ENCODE assay signal across 18 mouse cellular contexts in genomic region chr6:23124823-23125222, GRCm38 (mm10). TPM values are rescaled to one million over a fixed set of nuclear protein-coding genes. Genes with fewer than 3 reads are reported as not detected.
"Had no signal": no experiment of that assay in that cellular context is flagged by ENCODE, and none has a peak within 500 bp of the region (broad histone marks: within the 10 kb centered on the region; RNA-seq: fewer than 3 reads in every experiment).

No protein-coding gene starts in this region.

- H3K4me2 ChIP-seq: liver, embryonic 13.5 days; liver, embryonic 15.5 days; midbrain, embryonic 11.5 days; midbrain, embryonic 13.5 days; midbrain, embryonic 15.5 days; neural tube, embryonic 12.5 days; stomach, embryonic 15.5 days had no signal

- ATAC-seq: liver, postnatal 0 days; midbrain, embryonic 13.5 days; midbrain, embryonic 15.5 days had no signal

- H3K9ac ChIP-seq: liver, embryonic 13.5 days; liver, embryonic 15.5 days; liver, postnatal 0 days; midbrain, embryonic 13.5 days; midbrain, embryonic 15.5 days; neural tube, embryonic 12.5 days; stomach, embryonic 15.5 days had no signal

- H3K4me1 ChIP-seq: megakaryocyte, embryonic 14.5 days; midbrain, embryonic 13.5 days; midbrain, embryonic 15.5 days; neural tube, embryonic 12.5 days; stomach, embryonic 15.5 days had no signal

- H3K9me3 ChIP-seq: liver, embryonic 13.5 days; liver, embryonic 15.5 days; midbrain, embryonic 13.5 days; midbrain, embryonic 15.5 days; neural tube, embryonic 12.5 days; stomach, embryonic 15.5 days had no signal

- H3K27ac ChIP-seq: liver, embryonic 13.5 days; liver, embryonic 15.5 days; macrophage; midbrain, embryonic 13.5 days; midbrain, embryonic 15.5 days; neural tube, embryonic 12.5 days; stomach, embryonic 15.5 days; stomach, postnatal 0 days had no signal

- H3K4me3 ChIP-seq: liver, embryonic 13.5 days; liver, embryonic 15.5 days; megakaryocyte, embryonic 14.5 days; midbrain, embryonic 13.5 days; midbrain, embryonic 15.5 days; neural tube, embryonic 12.5 days; stomach, embryonic 15.5 days had no signal

- H3K36me3 ChIP-seq: liver, embryonic 13.5 days; liver, embryonic 15.5 days; midbrain, embryonic 13.5 days; midbrain, embryonic 15.5 days; neural tube, embryonic 12.5 days; stomach, embryonic 15.5 days had no signal

- DNase-seq: liver; liver, embryonic 13.5 days; liver, postnatal 0 days; right cerebral cortex, postnatal 14 days; thymus, adult 2 months; thymus, postnatal 25 days; thymus, postnatal 4 days had no signal

- H3K27me3 ChIP-seq: liver, embryonic 13.5 days; liver, embryonic 15.5 days; megakaryocyte, embryonic 14.5 days; midbrain, embryonic 13.5 days; midbrain, embryonic 15.5 days; neural tube, embryonic 12.5 days; stomach, embryonic 15.5 days had no signal

RNA-seq across cellular contexts. Expression of gene Aass, which starts 8.0 kb away (rescaled TPM):
- total RNA-seq: monocyte, adult 5-6 weeks; neutrophil, adult 5-6 weeks had no signal
- polyA plus RNA-seq: macrophage had no signal
